In the genomic region with DNA sequence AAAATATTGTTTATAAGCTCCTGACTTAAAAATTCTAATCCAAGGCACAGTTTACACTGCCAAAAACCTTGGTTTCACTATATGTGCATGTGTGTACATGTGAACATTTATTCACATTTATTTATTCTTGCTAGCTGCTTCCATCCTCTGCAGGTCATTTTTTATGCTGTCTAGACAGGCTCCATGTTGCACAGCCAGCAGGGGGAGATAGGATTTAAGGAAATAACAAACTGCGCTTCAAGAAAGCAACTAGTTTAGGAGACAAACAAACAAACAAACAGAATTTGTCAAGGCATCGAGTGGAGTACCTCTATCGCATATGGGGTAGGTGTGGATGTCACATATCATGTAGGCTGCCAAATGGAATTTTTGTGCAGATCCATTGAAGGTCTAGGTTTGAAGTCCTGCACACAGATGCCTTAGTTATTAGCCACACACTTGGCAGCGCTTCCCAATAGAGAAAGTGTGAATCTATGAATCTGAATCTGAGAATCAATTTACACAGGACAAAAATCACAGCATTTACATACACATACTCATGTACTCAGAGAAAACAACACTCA, we compare ENCODE assay signal across 10 mouse cellular contexts.
DNase-seq lines count a peak whose midpoint lies in the region; ATAC-seq and TF ChIP-seq lines count a peak whose summit lies in the region.
"Had no signal": no experiment of that assay in that cellular context is flagged by ENCODE, and none has a peak within 500 bp of the region (broad histone marks: within the 10 kb centered on the region; RNA-seq: fewer than 3 reads in every experiment).

No protein-coding gene starts in this region.

- no peak for TF ChIP-seq CTCF in cerebellum, adult 2 months (IDR thresholded peaks at IDR 0.05; ENCODE audit: borderline replicate concordance, insufficient read depth, low read depth, low read length)
- peak; percentile 56; the same call in 1 of the 2 replicates for TF ChIP-seq CTCF in brain, embryonic 14.5 days (IDR thresholded peaks at IDR 0.05; ENCODE audit: borderline replicate concordance, extremely low read depth, insufficient read depth, insufficient read length)
- TF ChIP-seq CTCF in layer of hippocampus, adult 2 months (conservative IDR thresholded peaks at IDR 0.05), result peak; percentile 86
- TF ChIP-seq CTCF in liver, postnatal 0 days (IDR thresholded peaks at IDR 0.05; ENCODE audit: low read depth), result no peak

- no peak for ATAC-seq in cerebellum, adult (ENCODE audit: insufficient number of reproducible peaks, low FRiP score, low TSS enrichment)
- ATAC-seq in liver, postnatal 0 days, result no peak
- no peak for ATAC-seq in megakaryocyte, adult 5-6 weeks (ENCODE audit: poor library complexity, severe bottlenecking)
- ATAC-seq: intestine, embryonic 15.5 days had no signal

- no peaks in the 10 kb centered on the region for H3K9me3 ChIP-seq in liver, postnatal 0 days (ENCODE audit: low read length)
- H3K9me3 ChIP-seq: intestine, embryonic 15.5 days had no signal

- H3K27ac ChIP-seq in cerebellum, adult 2 months (ENCODE audit: insufficient read depth, low read length), result no peak overlapping the region
- H3K27ac ChIP-seq in layer of hippocampus, adult 2 months, result 0 out of 2 replicates have a peak overlapping the region, but pooled peaks have one; percentile 21
- H3K27ac ChIP-seq in liver, postnatal 0 days (ENCODE audit: low read depth), result no peak overlapping the region
- H3K27ac ChIP-seq: intestine, embryonic 15.5 days; liver, embryonic 14.5 days had no signal

- peak; percentile 6 to 9 for DNase-seq in cerebellum, adult 2 months
- DNase-seq in kidney, adult 18-20 months, result peak; percentile 14
- DNase-seq in kidney, adult 11 months, result no peak
- DNase-seq in brain, embryonic 14.5 days (ENCODE audit: low read depth), result peak; percentile 86
- peak; percentile 46 to 53 for DNase-seq in layer of hippocampus, adult 2 months (ENCODE audit: low spot score in 2 of 2)
- no peak for DNase-seq in liver, postnatal 0 days

- H3K9ac ChIP-seq in liver, postnatal 0 days (replicated peaks), result no peak overlapping the region
- H3K9ac ChIP-seq: intestine, embryonic 15.5 days; liver, embryonic 14.5 days had no signal

- no peak overlapping the region for H3K4me3 ChIP-seq in cerebellum, adult 2 months (replicated peaks; ENCODE audit: insufficient read depth, low read depth, low read length)
- peak overlapping the region; percentile 26; the same call in 1 of the 2 replicates for H3K4me3 ChIP-seq in layer of hippocampus, adult 2 months
- H3K4me3 ChIP-seq in liver, postnatal 0 days (ENCODE audit: low read depth, low read length), result no peak overlapping the region
- H3K4me3 ChIP-seq: intestine, embryonic 15.5 days had no signal

- no peak for TF ChIP-seq EP300 in liver, postnatal 0 days (IDR thresholded peaks at IDR 0.05; ENCODE audit: low read depth)

- no peak overlapping the region for H3K4me2 ChIP-seq in liver, postnatal 0 days (ENCODE audit: low read depth, low read length)
- H3K4me2 ChIP-seq: intestine, embryonic 15.5 days had no signal

- WGBS in cerebellum, adult 2 months, result 41% methylated on average over 4 of the region's 4 CpGs
- 81% methylated on average over 4 of the region's 4 CpGs for whole genome bisulfite sequencing in liver, postnatal 0 days (ENCODE audit: insufficient replicate concordance)

- no peaks in the 10 kb centered on the region for H3K36me3 ChIP-seq in liver, postnatal 0 days (replicated peaks; ENCODE audit: insufficient read depth, low read length)
- H3K36me3 ChIP-seq: intestine, embryonic 15.5 days had no signal

- TF ChIP-seq POLR2A in cerebellum, adult 2 months (IDR thresholded peaks at IDR 0.05; ENCODE audit: borderline replicate concordance, insufficient read depth, low read length), result no peak
- no peak for TF ChIP-seq POLR2A in brain, embryonic 14.5 days (IDR thresholded peaks at IDR 0.05; ENCODE audit: borderline replicate concordance, extremely low read depth, insufficient read depth, insufficient read length, poor library complexity, severe bottlenecking)

- H3K4me1 ChIP-seq in cerebellum, adult 2 months (ENCODE audit: control insufficient read depth, insufficient read depth, low read length), result no peaks in the 10 kb centered on the region
- no peaks in the 10 kb centered on the region for H3K4me1 ChIP-seq in liver, postnatal 0 days (ENCODE audit: insufficient read depth)
- H3K4me1 ChIP-seq: intestine, embryonic 15.5 days had no signal

- no peaks in the 10 kb centered on the region for H3K27me3 ChIP-seq in cerebellum, adult 2 months (ENCODE audit: control insufficient read depth, insufficient read depth, low read length)
- no peaks in the 10 kb centered on the region for H3K27me3 ChIP-seq in liver, postnatal 0 days (ENCODE audit: insufficient read depth, low read length)
- H3K27me3 ChIP-seq: intestine, embryonic 15.5 days had no signal

Comparison
In these comparisons a context has a peak if more than half of its experiments do, and no peak if none do; other contexts are left out.
1. DNase-seq: peak in cerebellum, adult 2 months (2 of 2), kidney, adult 18-20 months (single experiment), brain, embryonic 14.5 days (single experiment) and layer of hippocampus, adult 2 months (2 of 2); none in kidney, adult 11 months (single experiment) and liver, postnatal 0 days (single experiment).
2. CTCF ChIP-seq: peak in brain, embryonic 14.5 days (single experiment) and layer of hippocampus, adult 2 months (single experiment); none in cerebellum, adult 2 months (single experiment) and liver, postnatal 0 days (single experiment).